Mouse (Mus musculus) kidney, adult 2 months (tissue): Measurements from ENCODE around the gene Rad51d. TPM values are rescaled to one million over a fixed set of nuclear protein-coding genes. Genes with fewer than 3 reads are reported as not detected.

Experiments used
- DNase-seq: peaks from one replicate; pipeline ENCODE4 v3.0.0; 2021
- H3K27ac ChIP-seq: fragments of 200-500 bp; 2 replicates; pipeline ENCODE4 v1.5.1; 2012; ENCODE audit warnings: low read depth, low read length, control low read depth, inconsistent platforms; ENCODE audit not compliant: insufficient read depth
- H3K27me3 ChIP-seq: fragments of 200-500 bp; replicated peaks from 2 replicates; pipeline ENCODE4 v1.6.1; 2012; ENCODE audit warnings: mild to moderate bottlenecking, moderate library complexity, low read length, inconsistent platforms; ENCODE audit not compliant: control insufficient read depth, insufficient read depth
- H3K36me3 ChIP-seq: fragments of 200-500 bp; 2 replicates; pipeline ENCODE4 v1.6.1; 2012; ENCODE audit warnings: mild to moderate bottlenecking, moderate library complexity, low read length, inconsistent platforms; ENCODE audit not compliant: control insufficient read depth, insufficient read depth
- H3K4me1 ChIP-seq: fragments of 200-500 bp; 2 replicates; pipeline ENCODE4 v1.6.1; 2011; ENCODE audit warnings: low read length; ENCODE audit not compliant: control insufficient read depth, insufficient read depth
- H3K4me3 ChIP-seq: fragments of 200-500 bp; 2 replicates; pipeline ENCODE4 v1.5.1; 2011; ENCODE audit warnings: mild to moderate bottlenecking, low read depth, low read length, control low read depth; ENCODE audit not compliant: insufficient read depth
- CTCF ChIP-seq: fragments of 200-500 bp; conservative IDR thresholded peaks from 2 replicates; pipeline ENCODE4 v1.5.1; 2011; ENCODE audit warnings: low read depth, mild to moderate bottlenecking, control low read depth, low read length, moderate library complexity, mixed read lengths; ENCODE audit not compliant: insufficient read depth, insufficient read length
- POLR2A ChIP-seq: fragments of 200-500 bp; IDR thresholded peaks from one replicate; pipeline ENCODE4 v1.6.1; 2011; ENCODE audit warnings: low read depth, low read length, control low read depth
- WGBS: fragments of 180-500 bp; shearing (Covaris S2); methylation state at CpG from one replicate; pipeline ENCODE4 v1.1.7; 2018; 5-methylcytosine and 5-hydroxymethylcytosine counted together
- polyA plus RNA-seq: library from polyadenylated mRNA; depleted of rRNA; stranded (reverse); fragments of >200 nt; gene quantifications from 2 replicates; pipeline ENCODE4 v1.2.3, GENCODE M21; 2012

Rad51d gene
- polyA plus RNA-seq, 1 experiment = 15.7 TPM

DNA sequence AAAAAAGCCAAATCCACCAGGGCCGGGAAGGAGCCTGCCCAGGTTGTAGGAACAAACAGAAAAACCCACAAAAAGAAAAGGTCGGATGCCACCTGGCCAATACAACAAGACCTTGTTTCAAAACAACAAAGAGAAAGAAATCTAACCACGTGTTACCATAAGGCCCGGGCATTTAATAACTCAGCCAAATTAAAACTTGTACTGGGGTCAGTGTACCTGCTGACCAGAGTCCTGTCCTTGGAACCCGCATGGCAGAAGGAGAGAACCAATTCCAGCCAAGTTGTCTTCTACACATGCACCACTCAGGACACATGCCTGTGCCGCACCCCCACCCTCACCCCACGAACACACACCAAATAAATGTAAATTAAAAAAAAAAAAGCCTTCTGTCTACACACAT lies 37.5 kb downstream of the Rad51d start:
- H3K27ac ChIP-seq = peak overlapping the region; percentile 57
- no peak for TF ChIP-seq POLR2A
- no peak for TF ChIP-seq CTCF
- H3K36me3 ChIP-seq = no peaks in the 10 kb centered on the region
- 54% methylated on average over 7 of the region's 7 CpGs for WGBS
- H3K4me1 ChIP-seq = peaks cover 47% of the 10 kb centered on the region
- no peaks in the 10 kb centered on the region for H3K27me3 ChIP-seq
- DNase-seq = peak; percentile 78
- H3K4me3 ChIP-seq = no peak overlapping the region

DNA sequence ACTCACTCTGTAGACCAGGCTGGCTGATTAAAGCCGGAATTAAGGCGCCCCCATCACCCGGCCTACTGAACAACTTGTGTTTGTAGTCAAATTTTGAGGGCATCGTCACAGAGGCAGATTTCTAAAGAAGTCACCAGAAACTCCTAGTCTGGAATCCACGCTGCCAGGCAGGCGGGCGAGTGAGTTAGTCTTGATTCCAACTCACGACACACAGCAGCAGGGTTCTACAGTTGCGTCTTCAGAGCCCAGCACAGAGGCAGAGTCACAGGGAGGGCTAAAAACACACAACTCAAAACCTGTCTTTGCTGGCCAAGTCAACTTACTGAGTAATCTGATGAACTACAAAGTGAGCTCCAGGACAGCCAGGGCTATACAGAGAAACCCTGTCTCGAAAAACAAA lies 37.9 kb downstream of the Rad51d start:
- 75% methylated on average over 10 of the region's 10 CpGs for WGBS
- peak overlapping the region; percentile 57 for H3K27ac ChIP-seq
- no peak overlapping the region for H3K4me3 ChIP-seq
- peaks cover 48% of the 10 kb centered on the region for H3K4me1 ChIP-seq
- H3K36me3 ChIP-seq = no peaks in the 10 kb centered on the region
- TF ChIP-seq CTCF = no peak
- no peak for TF ChIP-seq POLR2A
- H3K27me3 ChIP-seq = no peaks in the 10 kb centered on the region
- no peak for DNase-seq

DNA sequence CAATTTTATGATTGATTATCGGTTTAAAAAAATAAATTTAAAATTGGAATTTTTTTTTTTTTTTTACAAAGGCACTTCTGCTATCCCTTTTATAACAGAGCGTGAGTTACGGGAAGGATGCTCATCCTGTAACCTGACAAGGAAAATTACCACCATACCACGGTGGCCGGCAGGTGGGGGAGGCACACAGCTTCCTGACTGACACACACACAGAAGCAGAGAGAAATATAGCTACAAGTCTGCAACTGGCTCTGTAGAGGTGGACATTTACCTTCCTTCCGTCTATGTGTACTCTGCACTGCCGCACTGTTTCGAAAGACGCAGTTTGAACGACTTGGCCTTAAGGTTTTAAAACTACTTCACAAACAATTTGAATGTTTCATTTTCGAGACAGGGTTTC lies 38.3 kb downstream of the Rad51d start:
- H3K36me3 ChIP-seq = no peaks in the 10 kb centered on the region
- TF ChIP-seq POLR2A (no peak), CTCF (no peak)
- H3K4me1 ChIP-seq = peaks cover 49% of the 10 kb centered on the region

DNA sequence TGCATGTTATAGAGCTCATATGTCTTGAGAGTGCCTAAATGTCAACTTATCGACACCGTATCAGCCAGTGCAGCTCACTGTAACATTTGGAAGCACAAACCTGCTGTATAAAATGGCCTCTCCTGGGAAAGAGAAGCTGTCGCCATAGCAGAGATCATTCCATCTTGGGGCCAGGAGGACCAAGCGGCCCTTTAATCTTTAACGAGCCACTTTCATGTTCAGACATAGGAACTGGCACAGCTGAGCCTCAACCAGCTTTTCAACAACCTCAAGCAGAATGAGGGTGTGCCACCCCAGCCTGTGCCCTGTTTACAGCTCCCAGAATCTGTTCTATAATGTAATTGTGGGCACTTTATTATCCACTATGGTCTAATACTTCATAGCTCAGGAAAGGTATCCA lies 40.2 kb downstream of the Rad51d start:
- peaks cover 46% of the 10 kb centered on the region for H3K4me1 ChIP-seq
- no peak overlapping the region for H3K27ac ChIP-seq
- H3K27me3 ChIP-seq = no peaks in the 10 kb centered on the region
- no peak for TF ChIP-seq POLR2A
- TF ChIP-seq CTCF = no peak
- H3K36me3 ChIP-seq = no peaks in the 10 kb centered on the region
- no peak overlapping the region for H3K4me3 ChIP-seq
- WGBS = 40% methylated on average over 5 of the region's 5 CpGs
- DNase-seq = peak; percentile 57

More for the DNA sequence above, 38.3 kb downstream of the Rad51d start:
- WGBS = 77% methylated on average over 11 of the region's 11 CpGs
- peak overlapping the region; percentile 57; the same call in 1 of the 2 replicates for H3K27ac ChIP-seq
- no peak for DNase-seq
- H3K4me3 ChIP-seq = no peak overlapping the region
- no peaks in the 10 kb centered on the region for H3K27me3 ChIP-seq

DNA sequence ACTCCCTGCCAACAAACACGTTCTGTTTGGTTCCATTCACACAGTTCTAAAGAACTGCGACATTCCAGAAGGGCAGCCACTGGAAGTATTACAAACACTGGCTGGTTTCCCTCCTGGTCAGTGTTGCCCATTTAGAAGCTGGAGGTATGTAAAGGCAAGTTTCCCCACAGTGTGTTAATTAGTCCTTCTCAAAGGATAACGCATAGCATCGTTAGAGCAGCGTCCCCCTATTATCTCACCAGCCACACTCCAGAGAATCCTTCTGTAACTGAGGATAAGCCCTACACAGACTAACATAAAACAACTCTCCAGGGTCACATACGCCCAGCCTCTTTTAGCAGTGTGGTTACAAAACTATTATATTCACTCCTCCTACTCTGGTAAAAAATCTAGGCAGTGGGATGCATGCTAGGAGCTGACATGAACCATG lies 42.8 kb downstream of the Rad51d start:
- DNase-seq = peak; percentile 49
- H3K4me3 ChIP-seq = no peak overlapping the region

DNA sequence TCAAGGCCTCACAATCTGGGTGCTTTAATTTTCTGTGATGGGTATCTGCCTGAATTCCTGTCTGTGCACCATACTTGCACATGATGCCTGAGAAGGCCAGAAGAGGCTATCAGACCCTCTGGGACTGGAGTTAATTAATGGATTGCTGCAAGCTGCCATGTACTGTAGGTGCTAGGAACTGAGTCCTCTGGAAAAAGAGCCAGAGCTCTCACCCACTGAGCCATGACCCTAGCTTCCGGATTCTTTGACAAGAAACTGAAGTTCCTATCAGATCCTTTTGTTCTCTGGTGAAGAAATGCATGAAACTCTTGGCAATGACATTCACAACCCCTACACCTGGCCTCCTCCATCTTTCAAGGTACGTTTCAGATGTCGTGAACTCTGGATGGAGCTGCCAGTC lies 43.5 kb downstream of the Rad51d start:
- no peak for DNase-seq
- no peak for TF ChIP-seq CTCF
- TF ChIP-seq POLR2A = no peak
- H3K36me3 ChIP-seq = no peaks in the 10 kb centered on the region
- peak overlapping the region; percentile 81 for H3K27ac ChIP-seq
- H3K4me1 ChIP-seq = peaks cover 31% of the 10 kb centered on the region
- no peak overlapping the region for H3K4me3 ChIP-seq
- WGBS = 50% methylated on average over 3 of the region's 3 CpGs
- H3K27me3 ChIP-seq = no peaks in the 10 kb centered on the region

More for the DNA sequence above, 42.8 kb downstream of the Rad51d start:
- no peak for TF ChIP-seq POLR2A
- TF ChIP-seq CTCF = no peak
- WGBS = 38% methylated on average over 6 of the region's 6 CpGs
- Histone ChIP-seq H3K27me3 (no peaks in the 10 kb centered on the region), H3K4me1 (peaks cover 32% of the 10 kb centered on the region), H3K27ac (peak overlapping the region; percentile 81), H3K36me3 (no peaks in the 10 kb centered on the region)

DNA sequence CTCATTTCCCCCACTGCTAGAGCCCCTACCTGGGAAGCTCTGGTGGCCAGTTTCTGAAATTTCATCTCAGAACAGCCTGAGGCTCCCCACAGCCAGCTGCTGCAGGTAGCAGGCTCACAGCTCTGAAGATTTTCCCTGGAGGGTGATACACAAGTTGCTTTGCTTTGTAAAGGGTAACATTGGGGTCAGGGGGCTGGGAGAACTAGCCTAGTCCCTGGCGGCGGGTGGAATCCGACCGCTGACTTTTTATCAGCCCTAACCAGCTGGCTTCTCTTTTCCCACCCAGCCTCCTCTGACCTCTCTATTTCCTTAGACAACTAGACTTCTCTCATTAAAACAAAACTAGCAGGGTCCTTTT lies 44.4 kb downstream of the Rad51d start:
- no peak for DNase-seq
- H3K27ac ChIP-seq = peak overlapping the region; percentile 46; the same call in 1 of the 2 replicates
- H3K4me1 ChIP-seq = peaks cover 26% of the 10 kb centered on the region; the same call in 1 of the 2 replicates
- H3K4me3 ChIP-seq = no peak overlapping the region
- TF ChIP-seq POLR2A = no peak
- no peaks in the 10 kb centered on the region for H3K36me3 ChIP-seq
- no peaks in the 10 kb centered on the region for H3K27me3 ChIP-seq
- WGBS = 61% methylated on average over 4 of the region's 4 CpGs
